Mouse (Mus musculus) layer of hippocampus, postnatal 25 days (tissue): ENCODE data around the gene Il34. TPM values are rescaled to one million over a fixed set of nuclear protein-coding genes. Genes with fewer than 3 reads are reported as not detected.

Source experiments
- DNase-seq, 2 experiments: peaks; one replicate each; pipeline ENCODE4 v3.0.0; 2022; ENCODE audit warnings: mixed read lengths in 2 of 2, low spot score in 1 of 2; ENCODE audit errors: extremely low spot score in 1 of 2
- total RNA-seq, 2 experiments: library from RNA; stranded (reverse); gene quantifications; 2 replicates each; pipeline ENCODE4 v1.2.3; 2021

Il34 gene
- total RNA-seq, 2 experiments from 2014 or later: 77.1 to 79.3 TPM

- no peak for DNase-seq
Observed at GRCm38 (mm10) chr8:110811793-110812192, 6.1 kb upstream of the Il34 start.

- DNase-seq: no peak
Observed at GRCm38 (mm10) chr8:110811116-110811515, 5.4 kb upstream of the Il34 start.

GRCm38 (mm10) chr8:110810481-110811065, 4.8 kb upstream of the Il34 start:
- no peak for DNase-seq

GRCm38 (mm10) chr8:110809831-110810230, 4.1 kb upstream of the Il34 start:
- DNase-seq: no peak

- no peak for DNase-seq
Observed at GRCm38 (mm10) chr8:110808495-110809472, 3.1 kb upstream of the Il34 start.

- no peak for DNase-seq
Observed at GRCm38 (mm10) chr8:110806146-110806545, 422 bp upstream of the Il34 start.

- no peak for DNase-seq
Observed at GRCm38 (mm10) chr8:110804825-110805514, 754 bp downstream of the Il34 start.

- no peak for DNase-seq
Observed at GRCm38 (mm10) chr8:110803856-110804255, 1.9 kb downstream of the Il34 start.

- DNase-seq: no peak
Observed at GRCm38 (mm10) chr8:110802988-110803387, 2.7 kb downstream of the Il34 start.

- no peak for DNase-seq
Observed at GRCm38 (mm10) chr8:110797086-110797485, 8.6 kb downstream of the Il34 start.

GRCm38 (mm10) chr8:110794363-110794965, 11.3 kb downstream of the Il34 start:
- DNase-seq: no peak

GRCm38 (mm10) chr8:110793936-110794335, 11.8 kb downstream of the Il34 start:
- no peak for DNase-seq

- no peak for DNase-seq
Observed at GRCm38 (mm10) chr8:110793511-110793910, 12.2 kb downstream of the Il34 start.

- DNase-seq: no peak
Observed at GRCm38 (mm10) chr8:110792574-110793200, 13.0 kb downstream of the Il34 start.

GRCm38 (mm10) chr8:110791164-110791563, 14.6 kb downstream of the Il34 start:
- DNase-seq: no peak

GRCm38 (mm10) chr8:110790270-110790669, 15.5 kb downstream of the Il34 start:
- no peak for DNase-seq

- no peak for DNase-seq
Observed at GRCm38 (mm10) chr8:110789571-110789970, 16.2 kb downstream of the Il34 start.

- no peak for DNase-seq
Observed at GRCm38 (mm10) chr8:110788981-110789380, 16.7 kb downstream of the Il34 start.

- DNase-seq: no peak
Observed at GRCm38 (mm10) chr8:110787411-110787954, 18.2 kb downstream of the Il34 start.

- DNase-seq: no peak
Observed at GRCm38 (mm10) chr8:110786934-110787333, 18.8 kb downstream of the Il34 start.
